Mouse (Mus musculus) cortical plate, adult 2 months (tissue): ENCODE data around the gene Gna11.

Source experiments
- CTCF ChIP-seq: fragments of 200-500 bp; IDR thresholded peaks from 2 replicates; pipeline ENCODE4 v1.5.1; 2011; ENCODE audit warnings: mild to moderate bottlenecking, control low read depth, low read length; ENCODE audit not compliant: insufficient read depth; ENCODE audit errors: extremely low read depth
- POLR2A ChIP-seq: fragments of 200-500 bp; IDR thresholded peaks from 2 replicates; pipeline ENCODE4 v1.6.1; 2011; ENCODE audit warnings: mild to moderate bottlenecking, low read length, control low read depth; ENCODE audit not compliant: insufficient read depth; ENCODE audit errors: extremely low read depth

- TF ChIP-seq CTCF, result no peak
- no peak for TF ChIP-seq POLR2A
Measured at GRCm38 (mm10) chr10:81492606-81493240, 52.3 kb downstream of the Gna11 start.
